Mouse (Mus musculus) cerebellum, postnatal 10 days (tissue): ENCODE measurements at regions not wholly inside any gene's neighbourhood (a gene's known extent, or its start where the extent isn't known, plus 50 kb on each side); places are given as distances from the start of the nearest gene placed in this dataset.

Source experiments
- DNase-seq, 2 experiments: peaks; one replicate each; pipeline ENCODE4 v3.0.0; 2021; ENCODE audit warnings: mixed read lengths in 2 of 2

- DNase-seq: no peak
Measured at GRCm38 (mm10) chr12:45745697-45746096, 671.2 kb upstream of the Stxbp6 start.

- no peak for DNase-seq
Measured at GRCm38 (mm10) chr12:45744619-45745018, 670.1 kb upstream of the Stxbp6 start.

DNA sequence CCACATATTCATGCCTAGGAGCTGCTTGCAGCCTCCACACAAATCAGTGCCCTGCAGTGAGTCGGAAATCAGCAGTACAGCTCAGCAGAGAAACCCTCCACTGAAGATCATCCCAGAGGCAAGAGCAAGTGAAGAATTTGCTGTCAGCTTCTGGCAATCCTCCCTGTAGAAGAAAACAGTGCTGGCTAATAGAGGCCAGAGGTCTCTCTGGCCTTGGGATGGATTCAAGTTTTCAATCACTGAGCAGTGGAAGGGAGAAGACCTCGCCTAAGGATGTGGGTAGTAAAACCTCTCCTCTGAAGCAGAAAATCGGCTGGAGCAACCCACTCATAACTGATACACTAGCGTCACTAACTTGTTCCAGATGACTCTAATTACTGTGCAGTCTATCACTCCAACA lies 659.2 kb upstream of the Stxbp6 start:
- peak; percentile 2 to 11 for DNase-seq

GRCm38 (mm10) chr12:45724565-45725370 lies 650.3 kb upstream of the Stxbp6 start:
- no peak for DNase-seq

DNA sequence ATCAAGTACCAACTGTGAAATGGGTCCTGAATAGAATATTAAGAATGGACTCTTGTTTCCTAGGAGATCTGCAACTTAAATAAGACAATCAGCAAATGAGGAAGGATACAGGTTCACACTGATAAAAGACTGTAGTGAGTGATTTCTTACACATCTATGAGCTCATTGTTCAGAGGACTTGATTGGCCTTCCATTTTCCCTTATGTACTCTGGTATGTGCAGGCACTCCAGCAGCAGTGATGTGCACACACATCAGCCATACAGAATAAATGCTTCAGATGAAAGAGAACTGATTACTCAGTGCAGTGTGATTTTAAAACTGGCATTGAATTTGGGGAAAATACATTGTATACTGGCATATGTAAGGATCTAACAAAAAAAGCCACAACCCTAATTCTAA lies 636.8 kb upstream of the Stxbp6 start:
- DNase-seq: no peak

DNA sequence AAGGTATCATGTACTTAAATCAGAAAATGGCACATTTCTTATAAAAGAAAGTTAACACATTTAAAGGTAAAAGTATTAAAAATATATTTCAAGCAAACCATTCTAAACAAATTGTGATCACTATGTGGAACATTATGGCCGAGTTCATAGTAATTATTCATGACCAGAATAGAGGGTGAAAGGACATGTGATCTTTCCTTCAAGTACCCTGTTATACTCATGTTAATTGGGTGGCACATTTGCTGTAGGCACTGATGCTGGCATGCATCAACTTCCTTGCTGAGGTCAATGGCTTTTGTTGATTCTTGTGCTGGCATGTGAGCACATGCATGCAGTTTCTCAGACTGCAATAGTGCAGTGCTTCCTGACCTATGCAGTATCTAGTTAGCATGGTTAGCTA lies 636.3 kb upstream of the Stxbp6 start:
- DNase-seq: no peak

DNA sequence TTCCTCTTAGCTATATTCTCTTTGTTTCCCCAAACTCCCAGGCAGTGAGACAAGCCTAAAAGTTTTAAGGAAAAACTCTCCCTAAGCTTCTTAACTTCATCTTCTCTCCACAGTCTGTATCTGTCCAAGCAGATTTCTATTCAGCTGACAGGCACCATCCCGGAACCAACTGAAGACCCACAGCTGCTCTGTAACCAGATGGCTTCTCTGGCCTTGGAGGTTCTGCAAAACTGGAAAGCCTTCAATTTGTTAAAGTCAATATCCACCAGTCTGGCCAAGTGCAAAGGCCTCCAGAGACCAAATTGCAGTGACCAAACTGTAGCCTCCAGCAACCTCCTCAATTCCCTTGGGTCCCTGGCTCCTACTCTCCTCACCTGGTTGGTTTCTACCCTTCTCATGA lies 614.8 kb upstream of the Stxbp6 start:
- peak; percentile 11 to 12 for DNase-seq

GRCm38 (mm10) chr12:45686765-45687164 lies 612.3 kb upstream of the Stxbp6 start:
- DNase-seq: no peak

- DNase-seq: no peak
Measured at GRCm38 (mm10) chr12:45672361-45672760, 597.9 kb upstream of the Stxbp6 start.

DNA sequence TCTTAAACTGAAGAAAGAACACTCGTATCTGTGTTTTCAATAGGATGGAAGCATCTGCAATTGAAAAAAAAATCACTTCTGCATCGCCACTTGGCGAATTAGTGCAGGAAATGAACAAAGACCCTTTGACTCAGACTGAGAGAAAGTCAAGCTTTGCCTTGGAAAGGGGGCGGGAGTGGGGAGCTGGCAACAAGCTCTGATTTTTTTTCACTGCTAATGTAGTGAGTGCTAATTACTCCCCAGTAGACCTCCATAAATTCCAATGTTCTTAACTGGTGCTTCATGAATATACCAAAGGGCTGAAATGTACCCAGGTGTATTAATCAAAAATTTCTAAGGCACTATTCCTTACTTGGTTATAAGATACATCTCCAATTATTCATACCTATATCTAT lies 597.0 kb upstream of the Stxbp6 start:
- peak in 1 of 2 experiments; percentile 14 for DNase-seq

DNA sequence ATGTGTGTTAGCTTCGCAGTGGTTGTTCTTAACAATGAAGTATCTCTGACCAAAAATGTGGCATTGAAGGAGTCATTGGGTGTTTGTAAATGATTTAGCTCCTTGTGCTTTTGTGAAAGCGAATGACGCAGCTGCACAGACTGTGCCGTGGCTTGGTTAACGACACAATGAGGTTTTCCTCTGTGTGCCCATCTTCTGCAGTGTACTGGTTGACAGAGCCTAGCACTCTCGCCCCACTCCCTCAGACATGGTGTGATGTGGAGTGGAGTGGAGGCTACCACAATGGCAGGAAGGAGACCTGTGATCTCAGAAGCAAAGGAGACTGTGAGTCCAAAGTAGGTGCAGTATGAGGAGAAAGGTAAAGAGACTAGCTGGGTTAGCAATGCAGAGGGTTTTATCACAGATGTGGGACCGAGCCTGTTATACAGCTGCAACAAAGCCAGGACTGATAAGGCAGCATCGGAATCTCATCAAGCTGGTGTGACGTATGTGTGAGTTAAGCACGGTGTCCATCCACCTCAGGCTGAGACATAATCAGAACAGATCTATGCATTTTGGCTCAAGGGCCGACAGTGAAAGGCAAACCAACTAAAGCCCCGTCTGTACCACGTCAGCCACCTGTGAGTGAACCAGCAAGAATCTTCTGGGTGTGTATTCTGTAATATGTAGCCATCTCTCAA lies 596.5 kb upstream of the Stxbp6 start:
- DNase-seq: no peak

DNA sequence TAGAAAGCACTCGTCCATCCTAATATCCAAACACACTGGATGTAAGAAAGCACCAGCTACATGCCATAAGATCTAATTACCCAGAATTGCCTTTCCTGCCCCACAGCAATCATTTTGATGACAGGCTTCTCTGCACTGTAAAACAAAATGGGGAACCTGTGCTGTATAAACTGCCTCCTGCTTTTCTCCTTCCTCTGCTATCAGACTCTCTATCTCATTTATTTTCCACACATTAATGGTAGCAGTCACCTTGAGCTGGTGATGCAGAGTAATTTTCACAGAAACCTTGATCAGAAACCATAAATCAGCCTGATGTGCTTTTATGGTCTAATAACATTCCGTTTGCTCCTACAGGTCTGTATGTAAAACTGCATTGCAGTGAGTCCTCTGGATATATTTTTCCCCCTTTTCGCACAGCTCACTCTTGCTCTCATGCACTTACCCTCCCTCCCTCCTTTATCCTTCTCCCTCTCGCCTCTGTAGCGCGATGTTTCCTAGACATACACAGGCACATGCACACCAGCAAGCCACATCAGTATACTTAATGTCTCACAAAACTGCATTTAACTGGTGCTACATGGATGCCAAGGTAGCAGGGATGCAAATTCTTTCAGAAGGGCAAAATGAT lies 595.9 kb upstream of the Stxbp6 start:
- no peak for DNase-seq

GRCm38 (mm10) chr12:45659612-45660011 lies 585.1 kb upstream of the Stxbp6 start:
- no peak for DNase-seq

DNA sequence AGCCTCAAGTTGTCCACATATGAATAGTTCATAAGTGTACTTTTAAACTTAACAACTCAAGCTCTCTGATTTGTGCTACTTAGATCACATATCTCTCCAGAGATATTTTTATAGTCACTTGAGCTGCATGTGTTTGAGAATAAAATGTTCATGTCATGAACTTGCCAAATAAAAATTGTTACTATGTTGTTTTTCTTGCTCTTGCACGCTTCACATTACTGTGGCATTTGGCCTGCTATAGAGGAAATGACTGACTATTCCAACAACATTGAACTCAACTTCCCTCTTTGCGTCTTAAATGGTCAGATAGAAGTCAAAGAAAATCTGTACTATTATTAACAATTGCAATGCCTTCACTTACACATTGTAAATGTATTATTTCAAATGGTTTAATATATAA lies 582.1 kb upstream of the Stxbp6 start:
- DNase-seq: no peak

- no peak for DNase-seq
Measured at GRCm38 (mm10) chr12:45648654-45649053, 574.1 kb upstream of the Stxbp6 start.

- no peak for DNase-seq
Measured at GRCm38 (mm10) chr12:45644180-45644579, 569.7 kb upstream of the Stxbp6 start.

DNA sequence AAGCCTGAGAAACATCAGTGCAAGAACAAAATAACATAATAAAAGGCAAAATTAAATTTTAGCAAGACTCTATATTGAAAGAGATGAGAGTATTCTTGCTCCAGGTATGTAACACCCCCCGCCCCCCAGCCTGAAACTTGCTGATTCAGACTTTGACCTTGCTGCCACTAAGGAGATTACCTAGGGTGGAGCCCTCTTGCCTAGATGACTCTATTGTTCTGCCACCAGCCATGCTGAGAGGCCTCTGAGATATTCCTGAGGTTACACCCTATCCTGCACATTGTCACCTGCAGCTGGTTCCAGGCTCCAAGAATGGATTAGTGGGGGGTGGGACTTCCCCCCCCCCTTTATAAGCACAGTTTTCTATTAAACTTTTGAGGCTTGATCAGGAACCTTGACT lies 548.3 kb upstream of the Stxbp6 start:
- no peak for DNase-seq

DNA sequence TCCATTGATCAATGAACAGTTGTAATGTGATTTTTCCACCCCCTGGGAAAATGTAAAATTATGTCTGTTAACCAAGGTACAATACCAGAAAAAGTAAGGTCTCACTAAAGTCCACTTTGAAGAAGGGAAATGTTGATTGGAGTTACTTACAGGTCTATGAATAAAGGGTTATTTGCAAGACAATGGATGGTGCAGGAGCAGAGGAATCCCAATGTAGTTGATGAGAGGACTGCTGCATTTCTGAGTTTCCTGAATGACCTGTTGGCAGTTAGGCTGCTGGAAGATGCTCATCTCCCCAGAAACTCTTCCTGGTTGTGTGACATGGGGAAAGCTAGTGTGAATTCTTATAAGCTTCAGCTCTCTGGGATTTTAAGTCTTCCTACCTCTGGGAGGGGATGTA lies 545.5 kb upstream of the Stxbp6 start:
- DNase-seq: no peak

DNA sequence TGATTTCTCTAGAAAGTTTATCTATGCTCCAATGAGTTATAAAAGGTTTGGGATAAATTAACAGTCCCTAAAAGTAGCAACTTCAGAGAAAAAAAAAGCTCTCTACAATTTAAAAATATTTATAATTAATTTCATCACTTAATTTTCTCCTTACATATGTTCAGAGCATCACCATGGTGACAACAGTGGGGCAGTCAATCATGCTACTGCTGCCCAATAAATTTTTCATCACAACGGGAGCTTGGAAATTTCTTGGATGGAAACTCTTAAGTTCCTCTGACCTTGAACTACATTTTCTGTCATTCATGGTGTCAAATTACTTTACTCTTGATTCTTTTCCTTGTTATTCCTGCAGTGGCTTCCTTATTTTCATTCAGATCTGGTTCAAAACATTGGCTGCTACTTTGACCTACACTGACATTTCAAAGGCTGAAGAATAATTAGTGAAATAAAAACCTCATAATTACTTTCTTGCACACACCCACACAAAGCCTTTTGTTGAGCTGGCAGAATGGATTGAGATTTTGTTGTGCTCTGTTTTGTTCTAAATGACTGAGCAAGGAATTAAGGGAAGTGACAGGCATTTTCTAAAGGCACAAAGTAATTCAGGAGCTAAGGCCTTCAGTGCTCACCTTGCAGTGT lies 540.1 kb upstream of the Stxbp6 start:
- no peak for DNase-seq

GRCm38 (mm10) chr12:45614074-45614473 lies 539.6 kb upstream of the Stxbp6 start:
- no peak for DNase-seq

DNA sequence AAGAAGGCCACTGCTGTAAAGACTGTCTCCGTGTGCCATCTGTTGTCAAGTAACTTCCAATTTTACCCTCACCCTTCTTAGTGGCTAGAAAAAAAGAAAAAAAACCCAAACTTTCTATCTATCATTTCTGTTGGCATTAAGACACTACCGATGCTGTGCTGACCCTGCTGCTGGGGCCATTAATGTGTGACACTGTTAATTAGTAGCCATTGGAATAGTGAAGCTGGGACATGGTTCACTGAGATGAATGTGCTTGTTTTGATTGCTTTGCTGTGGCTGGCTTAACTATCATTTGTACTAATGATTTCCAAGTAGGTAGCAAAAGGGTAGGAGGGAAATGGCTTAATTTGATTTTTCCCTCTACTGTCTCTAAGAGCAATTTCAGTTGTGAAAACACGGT lies 524.9 kb upstream of the Stxbp6 start:
- DNase-seq: no peak

GRCm38 (mm10) chr12:45597904-45598570 lies 523.5 kb upstream of the Stxbp6 start:
- DNase-seq: peak; percentile 5 to 13

GRCm38 (mm10) chr12:45594689-45595088 lies 520.2 kb upstream of the Stxbp6 start:
- DNase-seq: no peak
